Mouse (Mus musculus) heart, adult 2 months (tissue): ENCODE measurements around the gene Cmtr1. TPM values are rescaled to one million over a fixed set of nuclear protein-coding genes. Genes with fewer than 3 reads are reported as not detected.
A peak's percentile ranks its signal among the peaks of the same experiment; 100 is the strongest.

Source experiments
- DNase-seq, 2 experiments: peaks; one replicate each; pipeline ENCODE4 v3.0.0; 2021
- H3K27ac ChIP-seq: fragments of 200-600 bp; 2 replicates; pipeline ENCODE4 v1.8.1; 2022
- H3K27me3 ChIP-seq: fragments of 200-500 bp; 2 replicates; pipeline ENCODE4 v1.6.1; 2012; ENCODE audit warnings: mild to moderate bottlenecking, low read length, inconsistent platforms, mixed read lengths; ENCODE audit not compliant: control insufficient read depth, insufficient read depth
- H3K36me3 ChIP-seq: fragments of 200-500 bp; 2 replicates; pipeline ENCODE4 v1.6.1; 2012; ENCODE audit warnings: low read length, inconsistent platforms; ENCODE audit not compliant: control insufficient read depth, insufficient read depth
- H3K4me1 ChIP-seq: fragments of 200-500 bp; 2 replicates; pipeline ENCODE4 v1.6.1; 2011; ENCODE audit warnings: low read length; ENCODE audit not compliant: control insufficient read depth, insufficient read depth
- H3K4me3 ChIP-seq: fragments of 200-600 bp; 2 replicates; pipeline ENCODE4 v1.8.1; 2022
- H3K79me2 ChIP-seq: fragments of 200-500 bp; replicated peaks from 2 replicates; pipeline ENCODE4 v1.6.1; 2012; ENCODE audit warnings: mild to moderate bottlenecking, inconsistent platforms, low read length, moderate library complexity, mixed read lengths; ENCODE audit not compliant: control insufficient read depth, insufficient read depth
- H3K9ac ChIP-seq: fragments of 200-500 bp; 2 replicates; pipeline ENCODE4 v1.6.1; 2012; ENCODE audit warnings: low read depth, mild to moderate bottlenecking, control low read depth, inconsistent platforms, low read length, mixed read lengths
- CTCF ChIP-seq: fragments of 200-600 bp; IDR thresholded peaks from 2 replicates; pipeline ENCODE4 v1.8.1; 2022; ENCODE audit warnings: antibody characterized with exemption, mild to moderate bottlenecking, moderate library complexity
- EP300 ChIP-seq: fragments of 200-500 bp; IDR thresholded peaks from 2 replicates; pipeline ENCODE4 v1.6.1; 2011; ENCODE audit warnings: low read depth, low read length, control low read depth; ENCODE audit not compliant: insufficient read depth
- POLR2A ChIP-seq: fragments of 200-500 bp; IDR thresholded peaks from 2 replicates; pipeline ENCODE4 v1.6.1; 2011; ENCODE audit warnings: mild to moderate bottlenecking, low read depth, low read length, control low read depth; ENCODE audit not compliant: insufficient read depth
- WGBS: fragments of 180-500 bp; shearing (Covaris S2); methylation state at CpG from one replicate; pipeline ENCODE4 v1.1.7; 2018; 5-methylcytosine and 5-hydroxymethylcytosine counted together
- intact Hi-C: fragments of 180-260 bp; cut with DNase I; formaldehyde crosslinking; loops from one replicate; pipeline ENCODE4 v1.15.1; 2025
- polyA plus RNA-seq: library from polyadenylated mRNA; depleted of rRNA; stranded (reverse); fragments of >200 nt; gene quantifications from 2 replicates; pipeline ENCODE4 v1.2.3, GENCODE M21; 2012
- total RNA-seq, 2 experiments: library from RNA; stranded (reverse); gene quantifications; 2 replicates each; pipeline ENCODE4 v1.2.3; 2021

The Cmtr1 gene
- total and polyA plus RNA-seq, 3 experiments: 24.0 to 65.4 (median 51.6) TPM

- Histone ChIP-seq H3K4me3 (peak overlapping the region; percentile 82), H3K36me3 (no peaks in the 10 kb centered on the region), H3K27ac (peak overlapping the region; percentile 90), H3K79me2 (0 out of 2 replicates have a peak, but pooled peaks cover 1% of the 10 kb centered on the region), H3K9ac (peak overlapping the region; percentile 96), H3K27me3 (no peaks in the 10 kb centered on the region), H3K4me1 (no peaks in the 10 kb centered on the region; the same call in 1 of the 2 replicates)
- WGBS: under 1% methylated on average over 38 of the region's 41 CpGs
- intact Hi-C loops: loop anchor here (2.0 kb wide), 2 partner anchors 46 to 56 kb away; partner anchors contain the start of genes Ccdc167, Gm28043 and Rnf8
- TF ChIP-seq CTCF (no peak), POLR2A (no peak)
- no peak for DNase-seq
Observed at GRCm38 (mm10) chr17:29660762-29661391, 482 bp downstream of the Cmtr1 start.

GRCm38 (mm10) chr17:29662145-29662544, 1.8 kb downstream of the Cmtr1 start:
- Histone ChIP-seq H3K4me3 (no peak overlapping the region), H3K9ac (no peak overlapping the region), H3K27ac (no peak overlapping the region), H3K79me2 (0 out of 2 replicates have a peak, but pooled peaks cover 4% of the 10 kb centered on the region), H3K4me1 (no peaks in the 10 kb centered on the region; the same call in 1 of the 2 replicates), H3K36me3 (no peaks in the 10 kb centered on the region), H3K27me3 (no peaks in the 10 kb centered on the region)
- TF ChIP-seq POLR2A (no peak), EP300 (no peak), CTCF (no peak)
- intact Hi-C loops: no loop called here
- 79% methylated on average over 6 of the region's 6 CpGs for WGBS
- DNase-seq: no peak

- no peak overlapping the region for H3K27ac ChIP-seq
- no peak overlapping the region for H3K9ac ChIP-seq
- WGBS: 72% methylated on average over 10 of the region's 10 CpGs
- intact Hi-C loops: no loop called here
- no peaks in the 10 kb centered on the region for H3K27me3 ChIP-seq
- peaks cover 3% of the 10 kb centered on the region for H3K4me1 ChIP-seq
- no peaks in the 10 kb centered on the region for H3K36me3 ChIP-seq
- DNase-seq: no peak
- H3K79me2 ChIP-seq: peaks cover 4% of the 10 kb centered on the region; the same call in 1 of the 2 replicates
- TF ChIP-seq EP300 (no peak), POLR2A (no peak), CTCF (no peak)
- no peak overlapping the region for H3K4me3 ChIP-seq
Observed at GRCm38 (mm10) chr17:29668051-29668986, 7.9 kb downstream of the Cmtr1 start.

GRCm38 (mm10) chr17:29669030-29669429, 8.6 kb downstream of the Cmtr1 start:
- no peaks in the 10 kb centered on the region for H3K36me3 ChIP-seq
- WGBS: 84% methylated on average over 4 of the region's 4 CpGs

GRCm38 (mm10) chr17:29669936-29670335, 9.5 kb downstream of the Cmtr1 start:
- Histone ChIP-seq H3K79me2 (peaks cover 4% of the 10 kb centered on the region; the same call in 1 of the 2 replicates), H3K27me3 (no peaks in the 10 kb centered on the region), H3K27ac (no peak overlapping the region), H3K4me3 (no peak overlapping the region), H3K9ac (no peak overlapping the region), H3K4me1 (peaks cover 3% of the 10 kb centered on the region), H3K36me3 (no peaks in the 10 kb centered on the region)
- no peak for TF ChIP-seq CTCF
- TF ChIP-seq EP300: no peak
- TF ChIP-seq POLR2A: no peak
- no peak for DNase-seq
- intact Hi-C loops: no loop called here

More at GRCm38 (mm10) chr17:29669030-29669429, 8.6 kb downstream of the Cmtr1 start:
- Histone ChIP-seq H3K79me2 (peaks cover 4% of the 10 kb centered on the region; the same call in 1 of the 2 replicates), H3K4me3 (no peak overlapping the region), H3K27ac (no peak overlapping the region), H3K4me1 (peaks cover 3% of the 10 kb centered on the region), H3K9ac (no peak overlapping the region), H3K27me3 (no peaks in the 10 kb centered on the region)
- DNase-seq: no peak
- no peak for TF ChIP-seq POLR2A
- no peak for TF ChIP-seq EP300
- TF ChIP-seq CTCF: no peak
- intact Hi-C loops: no loop called here
